In the genomic region with DNA sequence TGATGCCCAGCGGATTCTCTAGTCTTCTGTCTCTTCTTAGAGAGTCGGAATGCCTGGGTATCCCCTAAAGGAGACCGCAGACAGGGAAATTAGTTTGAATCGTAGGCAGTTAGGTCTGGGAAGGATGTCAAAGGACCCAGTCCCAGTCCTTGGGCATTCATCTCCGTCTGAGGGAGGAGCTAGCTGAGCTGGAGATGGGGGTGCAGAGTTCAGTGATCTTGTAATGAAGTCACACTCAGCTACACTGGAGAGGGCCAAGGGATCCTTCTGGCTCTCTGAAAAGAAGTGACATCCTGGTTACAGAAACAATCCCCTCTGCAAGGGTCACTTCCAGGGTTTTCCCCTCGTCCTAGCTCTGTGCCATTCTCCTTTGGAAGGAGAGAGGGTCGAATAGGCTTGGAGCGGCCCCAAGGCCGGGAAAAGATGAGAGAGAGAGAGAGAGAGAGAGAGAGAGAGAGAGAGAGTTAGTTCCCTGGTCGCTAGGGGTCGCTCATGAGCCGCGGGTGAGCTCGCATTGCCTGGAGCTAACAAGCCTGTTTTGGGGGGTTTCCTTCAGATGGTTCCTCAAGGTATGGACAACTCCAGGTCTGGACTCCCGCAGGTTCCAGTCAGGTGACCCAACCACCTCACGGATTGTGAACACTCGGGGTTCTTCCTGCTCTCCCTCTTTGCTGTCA, we compare ENCODE assay signal across 8 mouse cellular contexts. TPM values are rescaled to one million over a fixed set of nuclear protein-coding genes. Genes with fewer than 3 reads are reported as not detected.
DNase-seq lines count a peak whose midpoint lies in the region; ATAC-seq lines count a peak whose summit lies in the region.

No protein-coding gene starts in this region.

- H3K4me1 ChIP-seq in forebrain, embryonic 15.5 days: peaks cover 33% of the 10 kb centered on the region

- no peaks in the 10 kb centered on the region for H3K36me3 ChIP-seq in forebrain, embryonic 15.5 days

- peak overlapping the region; percentile 57 for H3K4me2 ChIP-seq in forebrain, embryonic 15.5 days (replicated peaks)

- 8% methylated on average over 17 of the region's 17 CpGs for WGBS in forebrain, embryonic 15.5 days

- intact Hi-C loops in left cerebral cortex, postnatal 14 days (cut with DNase I): loop anchor here (5.0 to 10.0 kb wide), 4 partner anchors 71 to 401 kb away; a partner anchor contains a TSS

- 0 out of 2 replicates have a peak overlapping the region, but pooled peaks have one; percentile 29 for H3K27ac ChIP-seq in forebrain, embryonic 15.5 days (replicated peaks)

- no peak for ATAC-seq in forebrain, embryonic 15.5 days (replicated peaks)
- peak; percentile 72 for ATAC-seq in megakaryocyte progenitor cell, adult 5-6 weeks (replicated peaks; ENCODE audit: poor library complexity)

- peak overlapping the region; percentile 58 for H3K9ac ChIP-seq in forebrain, embryonic 15.5 days (replicated peaks)

- peaks cover 6% of the 10 kb centered on the region; the same call in 1 of the 2 replicates for H3K27me3 ChIP-seq in forebrain, embryonic 15.5 days

- peak overlapping the region; percentile 56 for H3K4me3 ChIP-seq in forebrain, embryonic 15.5 days

- peak; percentile 39 to 82 for DNase-seq in heart, adult 18-20 months
- DNase-seq in heart, adult 11 months: no peak
- peak; percentile 79 for DNase-seq in cerebellum, adult 11 months
- DNase-seq in induced T-regulatory cell, adult 2 months (ENCODE audit: low read depth): peak; percentile 80
- peak; percentile 79 to 84 for DNase-seq in left cerebral cortex, postnatal 14 days (ENCODE audit: low spot score in 2 of 2)
- DNase-seq in right cerebral cortex, postnatal 25 days: peak; percentile 73

- no peaks in the 10 kb centered on the region for H3K9me3 ChIP-seq in forebrain, embryonic 15.5 days

RNA-seq across cellular contexts. Expression of a gene that starts 1.0 kb away (rescaled TPM):
- 1 to 10 TPM; 2.0 to 2.3 TPM for total RNA-seq in heart, adult 18-20 months (2021)
- polyA plus RNA-seq in forebrain, embryonic 15.5 days (2015; fragmentation: Nextera tagmentation; extraction: Ambion mirVana): 16.2 and 17.2 TPM in 2 replicates
- 100 to 1,000 TPM; 451 to 495 TPM for total RNA-seq in left cerebral cortex, postnatal 14 days (2021)
- total RNA-seq in megakaryocyte progenitor cell, adult 5-6 weeks (2015): 0.15 and 0.27 TPM in 2 replicates
- 0.51 and 0.96 TPM in 2 replicates for total RNA-seq in megakaryocyte progenitor cell, adult 5-6 weeks (2017)

RNA-seq across cellular contexts. Expression of a gene that starts 21.1 kb away (rescaled TPM):
- total RNA-seq in heart, adult 18-20 months (2021): 1 to 10 TPM; 1.3 to 1.6 TPM
- 17.9 and 19.5 TPM in 2 replicates for polyA plus RNA-seq in forebrain, embryonic 15.5 days (2015; fragmentation: Nextera tagmentation; extraction: Ambion mirVana)
- total RNA-seq in left cerebral cortex, postnatal 14 days (2021): 1 to 10 TPM; 1.4 to 1.9 TPM
- total RNA-seq in megakaryocyte progenitor cell, adult 5-6 weeks (2015): 11.2 and 14.2 TPM in 2 replicates
- 5.7 and 11.8 TPM in 2 replicates for total RNA-seq in megakaryocyte progenitor cell, adult 5-6 weeks (2017)

RNA-seq across cellular contexts. Expression of a gene that starts 50.1 kb away (rescaled TPM):
- total RNA-seq in heart, adult 18-20 months (2021): 1 to 10 TPM; 6.8 to 7.7 TPM
- 15.7 and 16.7 TPM in 2 replicates for polyA plus RNA-seq in forebrain, embryonic 15.5 days (2015; fragmentation: Nextera tagmentation; extraction: Ambion mirVana)
- total RNA-seq in left cerebral cortex, postnatal 14 days (2021): 10 to 100 TPM; 24.1 to 25.4 TPM
- 10.4 and 11.3 TPM in 2 replicates for total RNA-seq in megakaryocyte progenitor cell, adult 5-6 weeks (2015)
- 6.8 and 8.2 TPM in 2 replicates for total RNA-seq in megakaryocyte progenitor cell, adult 5-6 weeks (2017)

Comparison
In these comparisons a context has a peak if more than half of its experiments do, and no peak if none do; other contexts are left out.
1. RNA of a gene that starts 1.0 kb away (total RNA-seq): 451 to 495 TPM in left cerebral cortex, postnatal 14 days; 2.0 to 2.3 TPM in heart, adult 18-20 months and 0.15 to 0.96 TPM in megakaryocyte progenitor cell, adult 5-6 weeks; every median in the first group is over 100 times any median in the second.